Comparison of ENCODE assay signal across 11 mouse cellular contexts in genomic region chr2:146324907-146325715, GRCm38 (mm10).
A peak's percentile ranks its signal among the peaks of the same experiment; 100 is the strongest.
DNase-seq lines count a peak whose midpoint lies in the region; ATAC-seq and TF ChIP-seq lines count a peak whose summit lies in the region.
"Had no signal": no experiment of that assay in that cellular context is flagged by ENCODE, and none has a peak within 500 bp of the region (broad histone marks: within the 10 kb centered on the region; RNA-seq: fewer than 3 reads in every experiment).

No protein-coding gene starts in this region.

- no peak overlapping the region for H3K4me2 ChIP-seq in intestine, embryonic 15.5 days (replicated peaks)
- H3K4me2 ChIP-seq in intestine, postnatal 0 days (replicated peaks; ENCODE audit: low read depth), result no peak overlapping the region
- H3K4me2 ChIP-seq in hindbrain, embryonic 12.5 days (replicated peaks), result peak overlapping the region; percentile 18
- H3K4me2 ChIP-seq in midbrain, postnatal 0 days (ENCODE audit: low read depth, low read length, poor library complexity, severe bottlenecking), result peak overlapping the region; percentile 15; the same call in 1 of the 2 replicates
- H3K4me2 ChIP-seq: embryonic facial prominence, embryonic 12.5 days had no signal

- no peaks in the 10 kb centered on the region for H3K36me3 ChIP-seq in intestine, embryonic 15.5 days
- H3K36me3 ChIP-seq in intestine, postnatal 0 days (ENCODE audit: control insufficient read depth, insufficient read depth), result peaks cover 6% of the 10 kb centered on the region
- no peaks in the 10 kb centered on the region for H3K36me3 ChIP-seq in hindbrain, embryonic 12.5 days
- H3K36me3 ChIP-seq in midbrain, postnatal 0 days (ENCODE audit: insufficient read depth, low read length), result 0 out of 2 replicates have a peak, but pooled peaks cover 2% of the 10 kb centered on the region
- H3K36me3 ChIP-seq: embryonic facial prominence, embryonic 12.5 days had no signal

- 0 out of 2 replicates have a peak, but pooled peaks have one; percentile 55 for ATAC-seq in intestine, embryonic 15.5 days
- ATAC-seq in intestine, postnatal 0 days, result no peak
- peak; percentile 95 for ATAC-seq in hindbrain, embryonic 12.5 days (ENCODE audit: low FRiP score)
- ATAC-seq in midbrain, postnatal 0 days (ENCODE audit: low FRiP score), result no peak
- ATAC-seq: inflammation-experienced regulatory T-cells, adult 6 months had no signal

- no peaks in the 10 kb centered on the region for H3K27me3 ChIP-seq in intestine, embryonic 15.5 days (replicated peaks)
- H3K27me3 ChIP-seq in intestine, postnatal 0 days (replicated peaks; ENCODE audit: control insufficient read depth, insufficient read depth, low read length), result no peaks in the 10 kb centered on the region
- H3K27me3 ChIP-seq in hindbrain, embryonic 12.5 days, result 0 out of 2 replicates have a peak, but pooled peaks cover 2% of the 10 kb centered on the region
- H3K27me3 ChIP-seq in midbrain, postnatal 0 days (ENCODE audit: insufficient read depth, low read length), result no peaks in the 10 kb centered on the region
- H3K27me3 ChIP-seq: embryonic facial prominence, embryonic 12.5 days had no signal

- H3K9me3 ChIP-seq in intestine, embryonic 15.5 days, result no peaks in the 10 kb centered on the region
- H3K9me3 ChIP-seq in intestine, postnatal 0 days (ENCODE audit: control insufficient read depth), result no peaks in the 10 kb centered on the region
- no peaks in the 10 kb centered on the region for H3K9me3 ChIP-seq in hindbrain, embryonic 12.5 days (replicated peaks)
- no peaks in the 10 kb centered on the region for H3K9me3 ChIP-seq in midbrain, postnatal 0 days (ENCODE audit: low read length)
- H3K9me3 ChIP-seq: embryonic facial prominence, embryonic 12.5 days had no signal

- no peak for TF ChIP-seq CTCF in intestine, postnatal 0 days (IDR thresholded peaks at IDR 0.05; ENCODE audit: low read depth)
- TF ChIP-seq CTCF in midbrain, postnatal 0 days (IDR thresholded peaks at IDR 0.05), result no peak

- no peak overlapping the region for H3K4me3 ChIP-seq in intestine, embryonic 15.5 days (replicated peaks)
- H3K4me3 ChIP-seq in intestine, postnatal 0 days (ENCODE audit: low read depth, low read length), result no peak overlapping the region
- no peak overlapping the region for H3K4me3 ChIP-seq in hindbrain, embryonic 12.5 days
- H3K4me3 ChIP-seq in midbrain, postnatal 0 days (ENCODE audit: low read depth, low read length), result no peak overlapping the region
- H3K4me3 ChIP-seq: embryonic facial prominence, embryonic 12.5 days had no signal

- H3K27ac ChIP-seq in intestine, embryonic 15.5 days, result no peak overlapping the region
- no peak overlapping the region for H3K27ac ChIP-seq in intestine, postnatal 0 days (ENCODE audit: low read depth, low read length)
- peak overlapping the region; percentile 82 for H3K27ac ChIP-seq in hindbrain, embryonic 12.5 days
- H3K27ac ChIP-seq in midbrain, postnatal 0 days (ENCODE audit: low read depth, low read length), result no peak overlapping the region
- H3K27ac ChIP-seq: embryonic facial prominence, embryonic 12.5 days; liver, embryonic 14.5 days had no signal

- peak; percentile 46 for DNase-seq in embryo, embryonic 9.5 days (ENCODE audit: extremely low spot score)
- DNase-seq in midbrain, postnatal 0 days (ENCODE audit: low spot score), result no peak
- DNase-seq in heart, postnatal 14 days, result no peak
- DNase-seq in adrenal gland, postnatal 10 days, result no peak
- no peak for DNase-seq in spleen, postnatal 36 days (ENCODE audit: low spot score in 2 of 2)

- 64% methylated on average over 15 of the region's 15 CpGs for WGBS in intestine, embryonic 15.5 days
- WGBS in intestine, postnatal 0 days, result 69% methylated on average over 15 of the region's 15 CpGs
- 16% methylated on average over 15 of the region's 15 CpGs for WGBS in hindbrain, embryonic 12.5 days
- WGBS in midbrain, postnatal 0 days, result 23% methylated on average over 15 of the region's 15 CpGs

- intact Hi-C loops in heart, postnatal 14 days (cut with DNase I), result no loop called here

- H3K9ac ChIP-seq in intestine, embryonic 15.5 days, result no peak overlapping the region
- no peak overlapping the region for H3K9ac ChIP-seq in intestine, postnatal 0 days (ENCODE audit: low read depth, low read length)
- H3K9ac ChIP-seq in hindbrain, embryonic 12.5 days, result no peak overlapping the region
- no peak overlapping the region for H3K9ac ChIP-seq in midbrain, postnatal 0 days (replicated peaks; ENCODE audit: low read length, poor library complexity, severe bottlenecking)
- H3K9ac ChIP-seq: embryonic facial prominence, embryonic 12.5 days; liver, embryonic 14.5 days had no signal

- H3K4me1 ChIP-seq in intestine, embryonic 15.5 days (replicated peaks), result no peaks in the 10 kb centered on the region
- H3K4me1 ChIP-seq in intestine, postnatal 0 days (replicated peaks; ENCODE audit: control insufficient read depth, insufficient read depth, low read length), result no peaks in the 10 kb centered on the region
- H3K4me1 ChIP-seq in hindbrain, embryonic 12.5 days, result peaks cover 26% of the 10 kb centered on the region
- H3K4me1 ChIP-seq in midbrain, postnatal 0 days (ENCODE audit: insufficient read depth, low read length), result no peaks in the 10 kb centered on the region

Comparison
In these comparisons a context has a peak if more than half of its experiments do, and no peak if none do; other contexts are left out.
1. ATAC-seq: peak in intestine, embryonic 15.5 days (single experiment) and hindbrain, embryonic 12.5 days (single experiment); none in intestine, postnatal 0 days (single experiment) and midbrain, postnatal 0 days (single experiment).
2. H3K4me2 ChIP-seq: peak in hindbrain, embryonic 12.5 days (single experiment) and midbrain, postnatal 0 days (single experiment); none in intestine, embryonic 15.5 days (single experiment) and intestine, postnatal 0 days (single experiment).